Mouse (Mus musculus) embryo, embryonic 9.5 days (tissue): ENCODE results near the gene Aire.
A peak's percentile ranks its signal among the peaks of the same experiment; 100 is the strongest.

Experiments
- DNase-seq: peaks from one replicate; pipeline ENCODE4 v3.0.0-alpha.2; 2017; ENCODE audit errors: extremely low spot score

Aire gene

DNA sequence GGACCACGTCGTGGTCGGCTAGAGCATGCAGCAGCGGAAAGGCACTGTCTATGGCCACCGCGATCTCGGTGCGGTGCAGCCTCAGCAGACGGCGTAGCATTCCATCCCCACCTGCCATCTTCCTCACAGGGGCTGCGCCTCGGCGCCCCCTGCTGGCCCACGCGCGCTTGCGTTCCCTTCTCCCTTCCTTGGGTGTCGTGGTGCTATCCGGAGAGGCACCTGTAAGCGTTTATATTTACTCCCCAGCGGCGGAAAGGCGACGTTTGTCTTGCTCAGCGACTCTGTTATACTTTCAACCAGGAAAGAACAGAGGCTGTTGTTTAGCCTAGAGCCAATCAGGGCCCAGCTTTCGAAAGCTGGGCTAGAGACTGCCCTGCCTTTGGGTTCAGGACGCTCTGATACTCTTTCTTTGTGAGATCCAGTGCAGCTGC lies at the start of gene Aire:
Gene Aire (minus strand): TSS at position 205 of the 431 bp plus-strand sequence.
- DNase-seq: peak; percentile 68

DNA sequence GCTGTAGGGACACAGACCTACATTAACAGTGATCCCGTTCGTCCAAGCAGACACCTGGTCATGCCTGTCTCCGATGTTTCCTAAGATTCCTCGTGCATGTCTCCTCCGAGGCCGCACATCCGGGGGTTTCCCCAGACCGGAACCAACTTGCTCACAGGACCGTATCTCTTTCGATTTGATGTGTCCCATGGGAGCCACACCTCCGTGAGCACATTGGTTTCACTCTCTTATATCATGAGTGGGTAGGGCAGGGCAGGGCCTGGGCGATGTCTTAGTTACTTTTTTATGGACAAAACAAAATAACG lies 49.3 kb upstream of the Aire start:
- no peak for DNase-seq

DNA sequence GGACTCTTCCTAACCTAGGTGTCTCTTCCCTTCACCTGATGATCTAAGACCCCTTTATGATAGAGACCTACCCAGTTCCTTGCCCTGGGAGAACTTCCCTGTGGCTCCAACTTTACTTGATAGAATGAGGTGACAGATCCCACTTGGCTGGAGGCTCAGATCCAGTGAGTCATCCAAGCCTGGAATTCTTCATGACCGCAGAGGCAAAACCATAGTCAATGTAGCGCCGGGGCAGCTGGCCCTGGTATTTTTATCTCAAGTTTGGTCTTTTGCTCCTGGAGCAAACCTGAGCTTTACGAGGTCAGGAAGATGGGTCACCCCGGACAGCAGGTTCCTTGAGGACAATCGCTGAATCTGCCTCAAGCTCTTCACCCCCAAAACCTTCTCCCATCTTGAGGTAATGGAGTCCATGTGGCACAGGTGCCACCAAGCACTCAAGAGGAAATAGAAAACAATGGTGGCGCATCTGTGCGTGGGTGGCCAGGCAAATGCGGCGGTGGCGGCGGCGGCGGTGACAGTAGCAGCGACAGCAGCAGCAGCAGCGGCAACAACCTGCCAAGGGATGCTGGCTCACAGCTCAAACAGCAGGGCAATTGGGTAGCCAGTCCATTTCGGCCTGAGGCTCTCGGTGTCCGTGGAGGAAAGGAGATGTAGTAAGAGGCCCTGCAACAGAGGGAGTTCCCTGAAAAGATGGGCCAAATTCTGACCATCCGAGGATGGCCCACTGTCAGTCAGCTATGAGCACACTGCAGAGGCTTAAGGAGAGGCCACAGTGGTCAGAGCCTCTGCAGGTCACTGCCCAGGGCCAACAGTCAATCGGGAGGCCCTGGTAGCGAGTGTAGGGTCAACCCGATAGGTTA lies 48.7 kb upstream of the Aire start:
- no peak for DNase-seq

DNA sequence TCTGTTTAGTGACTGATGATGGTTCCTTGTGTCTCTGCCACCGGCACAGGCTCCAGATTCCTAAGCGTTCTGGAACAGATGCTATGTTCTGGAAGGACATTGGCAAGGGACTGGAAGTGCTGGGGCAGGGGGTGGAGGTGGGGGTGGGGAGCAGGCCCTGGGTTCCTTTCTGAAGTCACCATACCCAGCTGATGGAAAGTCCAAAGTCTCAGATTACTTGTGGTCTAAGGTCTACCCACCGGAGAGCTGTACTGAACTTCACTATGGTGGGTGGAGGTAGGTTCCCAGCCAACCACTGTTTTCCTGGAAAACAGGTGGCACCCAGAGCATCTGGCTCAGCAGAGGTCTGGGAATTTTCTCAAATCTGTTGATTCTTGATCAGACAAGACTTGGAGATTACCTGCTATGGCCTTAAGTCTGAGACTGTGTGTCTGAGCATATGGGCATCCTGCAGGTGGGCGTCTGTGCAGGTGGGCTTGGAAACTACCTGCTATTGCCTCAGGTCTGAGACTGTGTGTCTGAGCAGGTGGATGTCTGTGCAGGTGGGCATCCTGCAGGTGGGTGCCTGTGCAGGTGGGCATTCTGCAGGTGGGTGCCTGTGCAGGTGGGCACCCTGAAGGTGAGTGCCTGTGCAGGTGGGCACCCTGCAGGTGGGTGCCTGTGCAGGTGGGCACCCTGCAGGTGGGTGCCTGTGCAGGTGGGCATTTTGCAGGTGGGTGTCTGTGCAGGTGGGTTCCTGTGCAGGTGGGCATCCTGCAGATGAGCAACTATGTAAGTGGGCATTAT lies 47.5 kb upstream of the Aire start:
- no peak for DNase-seq

DNA sequence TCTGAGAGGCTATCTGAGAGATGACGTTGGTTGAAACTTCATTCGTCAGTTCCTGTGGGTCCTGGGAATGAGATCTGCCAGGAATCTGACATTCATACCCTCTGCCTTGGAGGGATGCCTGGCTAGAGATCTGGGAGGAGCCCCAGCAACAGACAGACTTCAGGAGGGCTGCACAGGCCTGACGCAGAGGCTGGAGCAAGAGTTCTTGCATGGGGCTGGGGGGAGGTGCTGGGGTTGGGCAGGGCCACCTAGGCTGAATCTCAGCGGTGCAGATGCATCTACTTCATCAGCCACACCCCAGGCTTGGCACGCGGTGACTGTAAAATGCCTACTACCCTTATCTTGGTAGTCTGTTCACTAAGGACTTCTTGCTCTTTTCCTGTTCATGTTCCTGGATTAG lies 46.8 kb upstream of the Aire start:
- no peak for DNase-seq

DNA sequence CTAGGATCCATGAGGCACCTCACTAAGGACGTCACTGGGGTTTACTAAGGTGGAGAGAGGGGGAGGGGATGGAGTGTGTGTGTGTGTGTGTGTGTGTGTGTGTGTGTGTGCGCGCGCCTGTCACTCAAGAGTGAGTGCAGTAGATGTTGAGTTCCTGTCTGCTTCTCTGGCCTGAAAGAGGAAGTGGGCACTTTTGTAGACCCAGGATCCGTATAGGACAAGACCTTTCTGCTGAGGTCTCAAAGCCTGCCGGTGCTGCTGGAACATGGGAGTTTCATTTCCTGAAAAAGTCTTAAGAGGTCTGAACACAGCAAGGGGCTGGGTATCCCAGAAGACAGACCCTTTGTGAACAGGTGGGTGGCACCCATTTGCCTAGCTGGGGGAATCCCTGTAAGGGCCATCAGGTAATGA lies 43.7 kb upstream of the Aire start:
- no peak for DNase-seq

DNA sequence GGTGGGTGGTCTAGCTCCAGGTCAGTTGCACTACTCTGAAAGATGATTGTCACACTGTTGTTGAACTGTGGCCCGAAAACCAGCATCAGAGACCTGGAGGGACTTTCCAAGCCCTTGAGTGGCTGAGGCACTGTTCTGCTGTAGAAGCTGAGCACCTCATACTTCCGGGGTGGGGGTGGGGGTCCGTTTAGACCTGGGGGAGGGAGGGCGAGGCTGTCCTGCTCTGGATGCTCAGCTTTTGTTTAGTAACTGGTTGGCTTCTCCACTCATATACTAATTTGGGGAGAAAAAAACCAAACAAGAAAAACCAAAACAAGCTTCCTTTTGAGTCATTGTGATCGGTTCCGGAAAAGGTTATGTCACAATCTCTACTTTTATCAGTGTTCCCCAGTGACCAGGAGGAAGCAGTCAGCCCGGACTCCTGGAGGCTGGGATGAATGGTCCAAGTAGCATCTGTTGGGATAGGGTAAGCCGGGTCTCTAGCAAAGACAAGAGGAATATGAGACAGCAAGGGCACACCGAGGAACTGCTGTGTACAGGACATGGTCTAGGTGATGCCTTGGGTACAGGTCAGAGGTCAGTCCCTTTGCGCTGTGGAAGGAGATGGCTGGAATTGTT lies 43.1 kb upstream of the Aire start:
- DNase-seq: no peak

DNA sequence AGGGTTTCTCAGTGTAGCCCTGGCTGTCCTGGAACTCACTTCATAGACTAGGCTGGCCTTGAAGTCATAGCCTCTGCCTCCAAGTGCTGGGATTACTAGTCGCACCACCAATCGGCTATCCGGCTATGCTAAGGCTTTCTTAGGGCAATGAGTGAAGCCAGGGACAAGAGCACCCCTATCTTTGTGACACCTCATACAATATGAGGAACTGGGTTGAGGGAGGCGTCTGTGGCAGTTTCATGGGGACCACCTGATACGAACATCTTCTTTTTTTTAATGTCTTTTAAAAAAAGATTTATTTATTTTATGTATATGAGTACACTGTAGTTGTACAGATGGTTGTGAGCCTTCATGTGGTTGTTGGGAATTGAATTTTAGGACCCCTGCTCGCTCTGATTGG lies 42.3 kb upstream of the Aire start:
- DNase-seq: no peak

DNA sequence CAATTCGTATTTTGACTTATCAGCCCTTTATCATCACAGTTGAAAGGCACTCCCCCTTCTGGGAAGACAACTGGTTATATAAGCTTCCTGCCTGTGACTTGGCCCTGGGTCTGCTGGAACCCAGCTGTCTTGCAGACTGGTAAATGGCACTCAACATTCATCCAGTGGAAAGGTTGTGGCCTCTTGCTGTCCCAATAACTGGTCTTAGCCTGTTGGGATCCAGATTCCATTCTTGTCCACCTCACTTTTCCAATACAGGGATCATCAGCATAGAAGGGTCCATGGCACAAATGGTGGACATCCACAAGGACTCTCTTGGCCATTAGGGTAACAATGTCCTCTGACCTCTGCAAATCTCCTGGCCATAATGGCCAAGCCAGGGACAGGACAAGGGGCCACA lies 40.7 kb upstream of the Aire start:
- no peak for DNase-seq

DNA sequence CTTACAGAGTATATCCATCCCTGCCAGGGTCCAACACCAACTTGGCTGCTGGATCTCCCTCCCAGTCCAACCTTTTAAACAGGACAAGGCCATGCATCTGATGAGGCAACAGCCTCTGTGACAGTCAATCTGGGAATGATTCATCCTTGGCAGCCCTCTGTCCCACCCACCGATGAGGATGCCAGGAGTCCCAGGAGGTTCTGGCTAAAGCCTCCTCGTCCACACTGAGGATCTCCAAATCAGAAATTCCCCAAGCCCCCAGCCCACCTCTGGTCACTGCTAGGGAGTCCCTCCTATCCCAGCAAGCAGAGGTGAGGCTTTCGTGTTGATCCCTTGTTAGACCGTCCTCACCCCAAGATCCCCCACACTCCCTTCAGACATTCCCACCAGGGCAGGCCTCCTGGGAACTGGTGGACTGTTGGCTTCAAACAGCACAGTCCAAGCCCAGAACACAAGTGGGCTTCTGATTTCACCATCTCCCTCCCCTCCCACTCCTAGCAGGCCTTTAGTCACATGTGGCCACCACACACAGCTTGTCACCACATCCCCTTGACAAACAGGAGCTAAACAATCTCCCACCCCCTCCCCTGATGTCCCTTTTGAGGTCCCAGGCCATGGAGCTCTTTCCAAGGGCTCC lies 36.7 kb upstream of the Aire start:
- DNase-seq: no peak

DNA sequence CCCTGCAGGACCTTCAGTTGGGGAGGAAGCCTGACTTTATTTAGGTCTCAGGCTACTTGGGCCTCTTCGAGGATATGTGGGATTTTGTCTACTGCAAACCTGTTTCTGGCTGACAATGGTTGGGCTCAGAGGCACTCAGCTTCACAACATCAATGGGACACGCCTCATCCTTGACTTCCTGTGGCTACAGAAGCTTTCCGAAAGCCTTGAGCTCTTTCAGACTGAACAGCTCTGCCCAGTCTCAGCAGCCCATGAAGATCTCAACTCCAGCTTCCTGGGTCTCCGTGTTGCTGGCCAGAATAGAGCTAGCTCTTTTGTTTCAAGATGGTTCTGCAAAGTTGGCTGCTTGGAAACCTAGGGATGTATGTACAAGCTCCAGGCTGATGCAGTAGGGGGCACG lies 34.9 kb upstream of the Aire start:
- no peak for DNase-seq

DNA sequence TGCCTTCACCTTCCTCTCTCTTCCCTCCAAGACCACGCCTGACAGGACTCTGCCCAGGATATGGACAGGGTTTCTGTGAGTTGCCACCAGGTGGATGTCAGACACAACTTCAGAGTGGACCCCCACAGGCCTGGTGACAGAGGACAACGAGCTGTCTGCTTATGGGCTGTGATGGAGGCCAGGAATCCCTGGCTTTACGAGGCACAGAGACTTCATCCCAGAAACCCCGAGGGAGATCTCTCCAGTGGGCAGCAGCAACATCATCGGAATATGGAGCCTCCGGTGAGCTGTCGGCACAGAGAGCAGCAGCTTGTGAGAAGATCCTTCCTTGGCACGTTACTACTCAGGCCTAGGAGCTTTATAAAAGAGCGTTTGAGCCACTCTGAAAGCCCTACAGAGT lies 34.5 kb upstream of the Aire start:
- no peak for DNase-seq

DNA sequence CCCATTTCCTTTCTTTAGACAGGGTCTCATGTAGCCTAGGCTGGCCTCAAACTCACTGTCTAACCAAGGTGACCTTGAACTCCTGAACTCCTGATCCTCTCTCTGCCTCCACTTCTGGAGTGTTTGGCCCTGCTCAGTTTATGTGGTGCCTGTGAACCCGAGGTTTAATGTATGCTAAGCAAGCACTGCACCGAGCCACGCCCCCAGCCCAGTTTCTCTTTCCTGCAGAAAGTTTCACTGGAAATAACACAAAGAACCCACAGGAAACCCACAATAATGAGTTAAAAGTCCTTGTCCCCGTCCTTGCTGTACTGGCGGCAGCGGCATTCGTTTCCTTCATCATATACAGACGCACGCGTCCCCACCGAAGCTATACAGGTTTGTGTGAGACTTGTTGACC lies 31.6 kb upstream of the Aire start:
- DNase-seq: no peak

DNA sequence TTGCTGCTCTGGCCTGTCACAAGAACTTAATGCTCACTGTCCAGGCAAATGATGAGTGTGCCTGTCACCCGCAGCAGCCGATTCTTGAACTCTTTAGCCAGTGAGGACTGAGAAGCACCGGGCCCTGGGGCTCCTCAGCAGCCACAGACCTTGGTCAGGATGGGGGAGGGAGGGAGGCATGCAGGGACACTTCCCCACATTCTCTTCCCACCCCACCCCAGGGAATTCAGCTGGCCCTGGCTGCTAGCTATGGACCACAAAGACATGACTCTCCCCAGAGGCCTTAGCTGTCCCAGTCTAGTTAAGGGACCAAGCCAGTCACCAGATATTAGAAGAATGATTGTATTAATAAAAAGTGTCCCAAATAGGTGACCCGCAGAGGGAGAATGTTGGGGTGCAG lies 30.7 kb upstream of the Aire start:
- no peak for DNase-seq

DNA sequence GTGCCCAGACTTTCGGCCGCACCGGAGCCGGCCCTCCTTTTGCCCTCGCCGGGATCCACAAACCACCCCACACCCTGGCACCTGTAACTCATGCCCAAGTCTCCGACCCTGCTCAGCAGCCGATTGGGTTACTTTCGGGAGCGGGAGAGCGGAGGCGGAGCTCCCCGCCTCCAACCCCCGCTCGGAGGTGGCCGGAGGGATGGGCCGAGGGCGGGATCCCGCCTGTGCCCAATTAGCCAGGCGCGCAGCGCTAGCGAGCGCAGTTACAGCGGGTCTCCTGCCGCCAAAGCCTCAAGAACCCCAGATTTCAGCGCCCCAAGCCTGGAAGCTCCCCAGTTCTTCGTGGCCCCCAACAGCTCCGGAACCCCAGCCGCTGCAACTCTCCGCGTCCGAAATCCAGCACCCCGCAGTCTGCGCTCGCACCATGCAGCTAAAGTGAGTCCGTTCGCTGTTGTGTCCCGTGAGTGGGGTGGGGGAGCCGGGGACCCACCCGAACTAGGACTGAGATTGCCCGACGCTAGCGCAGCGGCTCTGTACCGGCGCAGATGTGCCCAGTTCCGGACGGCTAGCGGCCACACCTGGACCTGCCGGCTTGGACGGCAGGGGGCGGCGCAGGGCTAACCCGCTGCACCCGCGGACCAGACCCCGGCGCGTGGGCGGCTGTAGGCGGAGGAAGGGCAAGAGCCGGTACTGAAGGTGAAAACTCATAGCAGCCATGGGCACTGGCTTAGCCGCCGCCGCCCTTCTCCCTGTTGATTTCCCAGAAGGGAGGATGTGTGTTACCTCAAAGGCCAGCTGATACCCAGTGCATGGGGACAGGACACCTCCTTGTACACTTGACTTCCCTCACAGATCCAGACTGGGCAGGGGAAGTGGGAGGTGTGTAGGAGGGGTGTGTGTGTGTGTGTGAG lies 25.9 kb upstream of the Aire start, which contains the start of gene Icosl:
Gene Icosl (plus strand): TSS at position 202 of the 911 bp plus-strand sequence.
- peak; percentile 81 for DNase-seq

DNA sequence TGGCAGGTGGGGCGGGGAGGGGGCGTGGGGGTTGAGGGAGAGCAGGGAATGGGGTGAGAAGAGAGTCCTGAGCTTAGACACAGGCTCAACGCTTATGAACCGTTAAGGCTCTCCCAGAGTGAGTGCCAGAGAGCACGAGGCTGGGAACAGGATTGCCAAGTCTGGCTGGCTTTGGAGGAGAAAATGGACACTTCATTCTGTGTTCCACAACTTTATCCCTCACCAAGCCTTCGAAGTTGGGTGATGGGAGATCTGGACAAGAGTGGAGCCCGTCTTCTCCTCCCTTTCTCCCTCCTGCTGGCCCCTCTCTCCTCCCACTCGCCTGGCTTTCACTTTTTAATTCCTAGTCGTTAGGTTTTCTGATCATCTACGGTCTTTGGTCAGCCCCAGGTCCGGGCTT lies 25.1 kb upstream of the Aire start:
- no peak for DNase-seq

DNA sequence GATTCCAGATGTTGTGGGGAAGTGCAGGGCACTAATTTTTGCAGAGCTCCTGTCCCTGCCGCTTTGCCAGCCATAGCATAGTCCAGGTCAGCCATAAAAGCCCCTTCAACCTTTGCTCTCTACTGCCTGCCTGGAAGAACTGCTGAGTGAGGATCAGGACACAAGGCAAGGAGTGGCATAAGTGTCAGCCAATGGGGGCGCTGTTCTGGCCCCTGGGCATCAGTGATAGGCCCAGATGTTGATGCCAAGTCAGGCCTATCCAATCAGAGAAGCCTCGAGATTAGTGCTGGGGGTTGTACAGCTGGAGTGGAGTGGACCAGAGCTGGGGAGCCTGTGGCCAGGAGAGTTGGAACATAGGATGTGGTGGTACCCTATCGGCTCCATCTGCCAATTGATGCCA lies 23.8 kb upstream of the Aire start:
- peak; percentile 9 for DNase-seq

DNA sequence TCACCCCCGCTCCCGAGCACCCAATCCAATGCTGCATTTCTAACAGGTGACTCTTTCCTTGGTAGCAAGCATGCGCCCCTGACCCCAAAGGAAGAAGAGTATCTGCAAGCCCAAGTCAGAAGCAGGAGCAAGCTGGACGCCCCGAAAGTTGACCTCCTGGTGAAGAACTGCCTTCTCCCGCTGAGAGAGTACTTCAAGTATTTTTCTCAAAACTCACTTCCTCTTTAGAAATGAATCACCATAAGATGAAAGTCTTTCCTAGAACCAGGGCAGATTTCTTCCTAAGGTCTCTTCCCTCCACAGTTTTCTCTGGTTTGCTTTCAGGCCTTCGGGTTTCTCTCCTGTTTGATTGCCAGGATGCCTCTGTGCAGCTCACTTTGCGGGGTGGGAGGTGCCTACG lies 19.7 kb upstream of the Aire start:
- no peak for DNase-seq

DNA sequence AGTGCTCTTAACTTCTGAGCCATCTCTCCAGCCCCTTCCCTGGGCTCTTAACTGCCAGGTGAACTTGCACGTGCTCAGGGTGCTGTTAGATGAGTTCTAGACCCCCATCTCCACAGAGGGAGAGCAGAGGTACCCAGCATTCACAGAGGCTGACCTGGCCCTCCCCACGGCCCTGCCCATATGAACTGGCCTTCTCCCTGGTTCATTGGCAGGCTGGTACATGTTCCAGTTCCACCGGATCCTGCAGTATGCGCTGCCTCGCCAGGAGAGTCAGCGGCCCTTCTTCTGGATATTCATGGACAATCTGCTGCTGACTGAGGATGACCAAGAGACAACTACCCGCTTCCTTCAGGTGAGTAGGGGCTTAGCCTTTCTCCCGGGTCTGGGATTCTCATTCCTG lies 13.6 kb upstream of the Aire start:
- DNase-seq: no peak

DNA sequence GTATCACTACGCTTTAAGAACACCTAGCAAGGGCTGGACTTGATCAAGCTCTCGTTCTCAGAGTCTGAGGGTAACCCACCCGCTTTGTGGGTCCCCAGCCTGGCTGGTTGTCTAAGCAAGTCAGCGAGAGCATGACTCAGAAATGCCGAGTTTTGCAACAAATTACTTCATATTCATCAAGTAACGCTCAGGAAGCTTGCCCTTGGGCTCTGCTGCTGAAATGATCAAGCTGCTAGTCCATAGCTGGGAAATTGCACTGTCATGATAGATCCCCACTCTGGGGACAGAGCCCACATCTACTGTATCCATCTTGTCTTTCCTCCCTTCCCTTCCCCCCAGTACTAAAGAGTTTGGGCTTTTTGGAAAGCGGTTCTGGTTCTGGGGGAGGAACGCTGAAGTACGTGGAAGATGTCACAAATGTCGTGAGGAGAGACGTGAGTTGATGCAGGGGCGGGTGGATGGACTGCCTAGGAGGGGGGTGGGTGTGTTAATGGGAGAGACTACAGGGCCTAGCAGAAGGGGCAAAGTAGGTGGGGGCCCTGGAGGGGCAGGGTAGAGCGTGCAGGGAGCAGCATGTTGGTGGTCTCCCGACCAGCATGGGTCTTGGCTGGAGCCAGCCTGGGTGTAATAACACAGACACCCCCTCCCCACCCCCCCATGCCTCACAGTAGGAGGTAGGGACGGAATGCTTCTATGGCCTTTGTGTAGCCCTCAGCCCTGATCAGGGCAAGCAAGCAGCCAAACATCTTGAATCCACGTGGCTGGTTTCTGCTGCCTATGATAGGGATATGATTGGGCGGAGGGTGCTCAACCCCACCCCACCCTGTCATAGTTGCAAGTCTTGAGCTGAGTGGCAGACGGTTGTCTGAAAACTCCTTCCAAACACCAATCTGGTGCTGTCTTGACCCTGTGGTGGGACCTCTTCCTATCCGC lies 11.5 kb upstream of the Aire start:
- no peak for DNase-seq
